Mouse (Mus musculus) kidney, embryonic 15.5 days (tissue): Measurements from ENCODE around the gene Sprr2f. TPM values are rescaled to one million over a fixed set of nuclear protein-coding genes. Genes with fewer than 3 reads are reported as not detected.

Source experiments
- polyA plus RNA-seq: library from polyadenylated mRNA; unstranded; fragments of >200 nt; fragmentation: Nextera tagmentation; extraction: Ambion mirVana; gene quantifications from 2 replicates; pipeline ENCODE4 v1.2.1, GENCODE M21; 2015

Gene Sprr2f
- polyA plus RNA-seq, 1 experiment from 2014 or later: 13.1 TPM

Other genes starting within 250 kb of the Sprr2f start
- gene Prr9, start 241.2 kb upstream of the Sprr2f start, polyA plus RNA-seq: not detected in 2 replicates
- gene Lelp1, start 222.4 kb upstream of the Sprr2f start, polyA plus RNA-seq: not detected in 2 replicates
- not detected in 2 replicates for gene Sprr2a1, start 149.4 kb upstream of the Sprr2f start, polyA plus RNA-seq
- gene Sprr2a2, start 149.3 kb upstream of the Sprr2f start, polyA plus RNA-seq: 2.6 and 6.3 TPM in 2 replicates
- 1.0 TPM in 1 of 2 replicates, not detected in the other for gene Sprr2a3, start 79.8 kb upstream of the Sprr2f start, polyA plus RNA-seq
- not detected in 2 replicates for gene Sprr2b, start 48.6 kb upstream of the Sprr2f start, polyA plus RNA-seq
- gene Sprr2d, start 26.0 kb upstream of the Sprr2f start, polyA plus RNA-seq: not detected in 2 replicates
- gene Sprr2e, start 13.0 kb upstream of the Sprr2f start, polyA plus RNA-seq: not detected in 2 replicates
- not detected in 2 replicates for gene Sprr2h, start 20.5 kb downstream of the Sprr2f start, polyA plus RNA-seq
- gene Sprr2i, start 42.8 kb downstream of the Sprr2f start, polyA plus RNA-seq: not detected in 2 replicates
- not detected in 2 replicates for gene Sprr2j-ps, start 52.9 kb downstream of the Sprr2f start, polyA plus RNA-seq
- gene Gm9774, start 64.2 kb downstream of the Sprr2f start, polyA plus RNA-seq: 7.8 and 12.5 TPM in 2 replicates
- not detected in 2 replicates for gene Sprr2k, start 67.4 kb downstream of the Sprr2f start, polyA plus RNA-seq
- 0.41 and 0.83 TPM in 2 replicates for gene Sprr1b, start 73.6 kb downstream of the Sprr2f start, polyA plus RNA-seq
- gene Sprr3, start 93.5 kb downstream of the Sprr2f start, polyA plus RNA-seq: 0.18 TPM in 1 of 2 replicates, not detected in the other
- 15.2 and 17.5 TPM in 2 replicates for gene Sprr1a, start 120.7 kb downstream of the Sprr2f start, polyA plus RNA-seq
- not detected in 2 replicates for gene Sprr4, start 135.3 kb downstream of the Sprr2f start, polyA plus RNA-seq
- gene 2310046K23Rik, start 169.3 kb downstream of the Sprr2f start, polyA plus RNA-seq: not detected in 2 replicates
- gene Ivl, start 208.5 kb downstream of the Sprr2f start, polyA plus RNA-seq: 0.22 and 0.61 TPM in 2 replicates
- not detected in 2 replicates for gene Smcp, start 223.8 kb downstream of the Sprr2f start, polyA plus RNA-seq
- gene 2210017I01Rik, start 242.3 kb downstream of the Sprr2f start, polyA plus RNA-seq: not detected in 2 replicates